22 mouse cellular contexts compared by ENCODE assay signal in the genomic region with DNA sequence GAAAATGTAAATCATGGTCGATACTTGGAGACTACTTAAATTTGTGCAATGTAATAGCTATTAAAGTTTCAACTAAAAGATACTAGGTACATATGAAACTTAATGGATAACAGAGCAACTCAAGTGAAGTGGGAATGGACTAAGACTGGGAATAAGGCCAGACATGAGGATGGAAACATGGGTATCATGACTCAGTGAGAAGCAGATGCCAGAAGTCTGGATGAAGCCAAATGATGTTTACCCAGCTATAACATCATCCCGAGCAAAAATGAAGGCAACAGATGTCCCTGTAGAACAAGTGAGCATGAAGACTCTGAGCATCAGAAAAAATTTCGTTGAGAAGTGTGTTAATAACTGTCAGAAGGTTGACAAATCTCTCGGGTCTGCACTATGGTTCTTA.
DNase-seq lines count a peak whose midpoint lies in the region; ATAC-seq lines count a peak whose summit lies in the region.
"Had no signal": no experiment of that assay in that cellular context is flagged by ENCODE, and none has a peak within 500 bp of the region (broad histone marks: within the 10 kb centered on the region; RNA-seq: fewer than 3 reads in every experiment).

No protein-coding gene starts in this region.

- no peak overlapping the region for H3K27ac ChIP-seq in embryonic facial prominence, embryonic 14.5 days (replicated peaks; ENCODE audit: low read depth, low read length)
- no peak overlapping the region for H3K27ac ChIP-seq in embryonic facial prominence, embryonic 10.5 days (replicated peaks)
- H3K27ac ChIP-seq: heart, adult 2 months; hindbrain, embryonic 14.5 days; limb, embryonic 15.5 days; liver, embryonic 15.5 days; midbrain, embryonic 13.5 days; neural tube, embryonic 13.5 days had no signal

- H3K36me3 ChIP-seq in embryonic facial prominence, embryonic 14.5 days (ENCODE audit: control insufficient read depth, insufficient read depth, low read length) = no peaks in the 10 kb centered on the region
- no peaks in the 10 kb centered on the region for H3K36me3 ChIP-seq in embryonic facial prominence, embryonic 10.5 days (replicated peaks)
- H3K36me3 ChIP-seq: G1E; limb, embryonic 15.5 days; liver, embryonic 15.5 days; midbrain, embryonic 13.5 days; neural tube, embryonic 13.5 days had no signal

- H3K4me2 ChIP-seq in embryonic facial prominence, embryonic 14.5 days (ENCODE audit: low read depth, low read length) = no peak overlapping the region
- H3K4me2 ChIP-seq: hindbrain, embryonic 14.5 days; limb, embryonic 15.5 days; liver, embryonic 15.5 days; midbrain, embryonic 13.5 days; neural tube, embryonic 13.5 days had no signal

- H3K9ac ChIP-seq in embryonic facial prominence, embryonic 14.5 days (ENCODE audit: low read depth, low read length) = no peak overlapping the region
- H3K9ac ChIP-seq: hindbrain, embryonic 14.5 days; limb, embryonic 15.5 days; liver, embryonic 15.5 days; midbrain, embryonic 13.5 days; neural tube, embryonic 13.5 days had no signal

- peak; percentile 20 for DNase-seq in embryonic facial prominence, embryonic 14.5 days (ENCODE audit: low spot score)
- no peak for DNase-seq in embryonic facial prominence, embryonic 10.5 days (ENCODE audit: low spot score)
- DNase-seq in left cerebral cortex, adult 11 months (ENCODE audit: low spot score) = peak; percentile 1
- DNase-seq in left cerebral cortex, postnatal 36 days (ENCODE audit: low spot score in 2 of 2) = no peak
- DNase-seq in fibroblast of lung, adult 2 months (ENCODE audit: low read depth) = peak; percentile 24
- DNase-seq in left cerebral cortex, postnatal 25 days (ENCODE audit: low spot score in 2 of 2) = peak; percentile 2 to 67
- no peak for DNase-seq in thymus, postnatal 10 days (ENCODE audit: low spot score in 2 of 2)
- no peak for DNase-seq in kidney, postnatal 14 days
- DNase-seq: adrenal gland, postnatal 25 days; cerebellum, adult 2 months; gastrocnemius, postnatal 14 days; heart, adult 2 months; heart, postnatal 36 days; kidney, adult 8-10 months; kidney, postnatal 25 days had no signal

- no peaks in the 10 kb centered on the region for H3K9me3 ChIP-seq in embryonic facial prominence, embryonic 14.5 days (ENCODE audit: control insufficient read depth, low read length)
- H3K9me3 ChIP-seq in embryonic facial prominence, embryonic 10.5 days = no peaks in the 10 kb centered on the region
- H3K9me3 ChIP-seq: G1E; limb, embryonic 15.5 days; liver, embryonic 15.5 days; midbrain, embryonic 13.5 days; neural tube, embryonic 13.5 days had no signal

- intact Hi-C loops in left cerebral cortex, postnatal 36 days (cut with DNase I) = no loop called here
- intact Hi-C loops in left cerebral cortex, postnatal 25 days (cut with DNase I) = no loop called here

- WGBS in embryonic facial prominence, embryonic 14.5 days = 55% methylated on average over 4 of the region's 4 CpGs
- 77% methylated on average over 4 of the region's 4 CpGs for WGBS in embryonic facial prominence, embryonic 10.5 days

- H3K27me3 ChIP-seq in embryonic facial prominence, embryonic 14.5 days (replicated peaks; ENCODE audit: control insufficient read depth, insufficient read depth, low read length) = no peaks in the 10 kb centered on the region
- no peaks in the 10 kb centered on the region for H3K27me3 ChIP-seq in embryonic facial prominence, embryonic 10.5 days (replicated peaks; ENCODE audit: low read depth, poor library complexity, severe bottlenecking)
- H3K27me3 ChIP-seq: limb, embryonic 15.5 days; liver, embryonic 15.5 days; midbrain, embryonic 13.5 days; neural tube, embryonic 13.5 days had no signal

- no peak overlapping the region for H3K4me3 ChIP-seq in embryonic facial prominence, embryonic 14.5 days (ENCODE audit: low read depth, low read length)
- H3K4me3 ChIP-seq in embryonic facial prominence, embryonic 10.5 days = no peak overlapping the region
- H3K4me3 ChIP-seq: erythroblast, embryonic 14.5 days; heart, adult 2 months; limb, embryonic 15.5 days; liver, embryonic 15.5 days; midbrain, embryonic 13.5 days; neural tube, embryonic 13.5 days had no signal

- no peaks in the 10 kb centered on the region for H3K4me1 ChIP-seq in embryonic facial prominence, embryonic 14.5 days (ENCODE audit: control insufficient read depth, insufficient read depth, low read length)
- no peaks in the 10 kb centered on the region for H3K4me1 ChIP-seq in embryonic facial prominence, embryonic 10.5 days
- H3K4me1 ChIP-seq: limb, embryonic 15.5 days; liver, embryonic 15.5 days; midbrain, embryonic 13.5 days; neural tube, embryonic 13.5 days had no signal

- ATAC-seq in embryonic facial prominence, embryonic 14.5 days (ENCODE audit: low read depth) = no peak
- ATAC-seq: midbrain, embryonic 13.5 days had no signal

Comparison
In these comparisons a context has a peak if more than half of its experiments do, and no peak if none do; other contexts are left out.
1. DNase-seq: peak in embryonic facial prominence, embryonic 14.5 days (single experiment), left cerebral cortex, adult 11 months (single experiment), fibroblast of lung, adult 2 months (single experiment) and left cerebral cortex, postnatal 25 days (2 of 2); none in embryonic facial prominence, embryonic 10.5 days (single experiment), left cerebral cortex, postnatal 36 days (0 of 2), thymus, postnatal 10 days (0 of 2) and kidney, postnatal 14 days (single experiment).